Mouse (Mus musculus): ENCODE measurements at regions not wholly inside any gene's neighbourhood (a gene's known extent, or its start where the extent isn't known, plus 50 kb on each side); places are given as distances from the start of the nearest gene placed in this dataset.
A peak's percentile ranks its signal among the peaks of the same experiment; 100 is the strongest.
"Not testable (repeated sequence)": the region's sequence is repeated elsewhere in the genome, so short reads cannot be mapped to it uniquely, and the experiment has no call there.

DNA sequence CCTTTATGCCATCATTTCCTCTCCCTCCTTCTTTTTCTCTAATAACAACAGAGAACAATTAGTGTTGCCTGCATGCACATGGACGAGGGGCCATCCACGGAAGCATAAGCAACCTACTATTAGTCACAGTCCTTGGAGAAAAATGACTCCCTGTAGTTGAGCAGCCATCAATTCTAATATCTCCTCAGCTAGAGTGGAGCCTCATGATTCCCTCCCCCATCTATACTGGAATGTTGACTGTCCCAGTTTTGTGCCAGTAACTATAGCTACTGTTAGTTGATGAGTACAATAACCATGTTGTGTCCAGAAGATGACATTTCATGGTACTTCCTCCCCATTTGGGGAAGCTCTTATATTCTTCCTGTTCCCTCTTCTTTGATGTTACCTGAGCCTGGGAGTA is 64.3 kb upstream of the Rtn4 start:
- no peak for DNase-seq (ENCODE audit: low spot score in 2 of 2)

DNA sequence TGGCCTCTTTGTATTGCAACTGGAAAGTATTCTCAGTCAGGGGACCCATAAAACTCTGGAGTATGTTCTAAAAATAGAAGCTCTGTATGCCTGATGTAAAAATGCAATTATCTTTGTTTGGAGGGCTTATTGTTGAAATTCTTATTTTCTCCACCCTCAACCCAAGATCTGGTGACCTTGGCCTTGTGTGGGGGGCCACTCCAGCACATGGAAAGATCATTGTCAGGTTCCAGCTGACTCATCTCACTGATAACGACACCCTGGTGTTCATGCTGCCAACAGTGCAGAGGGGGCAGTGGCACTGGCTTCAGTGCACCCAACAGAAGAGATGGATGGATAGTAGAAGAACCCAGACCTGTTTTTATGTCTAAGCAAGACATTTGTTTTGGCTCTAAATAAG is 60.3 kb upstream of the Rtn4 start:
- no peak for DNase-seq (ENCODE audit: low spot score in 2 of 2)

DNA sequence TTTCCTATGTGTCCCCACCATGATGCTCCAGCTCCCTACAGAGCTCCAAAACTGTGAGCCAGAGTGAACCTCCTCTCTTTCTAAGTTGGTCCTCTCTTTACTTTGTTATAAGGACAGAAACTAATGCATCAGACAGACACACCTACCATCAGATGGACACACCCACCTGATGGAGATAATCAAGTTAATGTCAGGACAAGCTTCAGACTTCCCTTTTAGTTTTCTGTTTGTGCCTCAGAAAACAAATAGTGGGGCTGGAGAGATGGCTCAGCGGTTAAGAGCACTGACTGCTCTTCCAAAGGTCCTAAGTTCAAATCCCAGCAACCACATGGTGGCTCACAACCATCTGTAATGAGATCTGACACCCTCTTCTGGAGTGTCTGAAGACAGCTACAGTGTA is 59.5 kb upstream of the Rtn4 start:
- not testable (repeated sequence) for DNase-seq (ENCODE audit: low spot score in 2 of 2)

DNA sequence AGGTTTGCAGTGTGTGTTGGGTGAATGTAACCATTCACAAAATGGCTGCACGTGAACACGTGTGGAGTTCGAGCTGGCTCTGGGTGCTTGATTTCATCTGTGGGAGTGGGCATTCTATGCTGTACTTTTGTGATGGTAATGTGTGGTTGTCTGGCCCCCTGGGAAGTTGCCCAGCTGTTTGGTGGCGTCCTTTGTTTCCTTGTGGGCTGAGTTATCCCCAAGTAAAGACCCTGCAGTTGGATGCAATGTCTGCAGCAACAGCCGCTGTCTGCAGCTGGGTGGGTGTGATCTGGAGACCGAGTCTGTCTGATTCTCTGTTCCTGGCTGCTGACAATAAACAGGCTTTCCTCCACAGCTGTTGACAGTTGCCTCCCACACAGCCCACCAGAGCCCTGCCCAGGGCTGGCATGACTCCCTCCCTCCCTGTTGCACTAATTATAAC is 56.0 kb upstream of the Rtn4 start:
- DNase-seq (ENCODE audit: low spot score in 2 of 2), result peak; percentile 28 to 38

DNA sequence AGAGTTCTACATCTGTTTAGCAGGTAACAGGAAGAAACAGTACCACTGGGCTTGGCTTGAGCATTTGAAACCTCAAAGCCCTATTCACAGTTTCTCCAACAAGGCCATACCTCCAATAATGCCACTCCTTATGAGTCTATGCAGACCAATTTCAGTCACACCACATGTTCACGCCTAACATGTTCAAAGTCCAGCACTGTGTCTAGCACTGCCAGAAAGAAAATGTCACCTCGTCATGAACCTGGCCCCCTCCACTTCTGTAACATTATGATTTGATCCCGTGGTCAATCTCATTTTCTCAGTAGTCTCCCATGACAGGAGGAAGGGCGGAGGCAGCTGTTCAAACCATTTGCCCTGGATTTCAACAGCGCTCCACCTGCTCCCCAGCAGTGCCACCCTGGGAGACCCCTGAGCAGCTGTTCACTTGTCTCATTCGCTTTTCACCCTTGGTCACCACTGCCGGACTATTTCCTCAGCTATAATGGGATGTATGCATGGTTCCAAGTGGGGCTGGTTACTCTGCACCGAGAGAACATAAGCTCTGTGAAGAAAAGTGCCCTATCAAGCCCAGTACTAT is 54.6 kb upstream of the Rtn4 start:
- DNase-seq (ENCODE audit: low spot score in 2 of 2), result no peak

DNA sequence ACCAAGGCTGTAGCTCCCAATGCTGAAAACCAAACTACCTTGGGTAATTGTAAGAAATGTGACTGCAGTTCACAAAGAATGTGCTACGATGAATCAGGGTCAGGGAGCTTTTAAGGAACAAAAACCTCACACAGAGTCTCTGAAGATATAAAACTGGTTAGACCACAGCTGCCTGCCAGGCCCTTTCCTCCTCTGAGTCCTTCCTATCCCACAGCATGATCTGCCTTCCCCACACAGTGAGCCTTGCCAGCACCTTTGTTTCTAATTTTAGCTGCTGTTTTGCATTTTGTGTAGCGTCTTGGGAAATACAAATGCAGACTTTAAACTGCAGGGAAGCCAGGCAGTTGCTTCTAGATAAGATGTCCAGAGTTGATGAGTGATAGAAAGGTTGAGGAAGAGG is 53.9 kb upstream of the Rtn4 start:
- DNase-seq (ENCODE audit: low spot score in 2 of 2), result no peak

Measured in layer of hippocampus, adult 8-10 months (tissue).